Mouse (Mus musculus): ENCODE measurements around the gene Qtrt2. TPM values are rescaled to one million over a fixed set of nuclear protein-coding genes. Genes with fewer than 3 reads are reported as not detected.

Qtrt2 gene
- polyA plus RNA-seq (2021; fragmentation: Nextera tagmentation), result 4.5 and 5.8 TPM in 2 replicates
- long read RNA-seq, experiment 1, partial matches to known transcripts, result 2 of 7 reads
- long read RNA-seq, experiment 1, other reads (novel, unspliced or antisense), result 4 of 7 reads
- long read RNA-seq, experiment 2, partial matches to known transcripts, result 0 of 9 reads
- long read RNA-seq, experiment 2, other reads (novel, unspliced or antisense), result 9 of 9 reads

GRCm38 (mm10) chr16:43926341-43926859 lies at the start of gene Qtrt2:
Gene Qtrt2 (minus strand): TSS chr16:43926809.

GRCm38 (mm10) chr16:43889208-43890004 lies 37.2 kb downstream of the Qtrt2 start, which contains the start of gene Ccdc191:
Gene Ccdc191 (plus strand): TSS chr16:43889800.

Other genes with a start within 250 kb of the Qtrt2 start
- gene Drd3, start 172.8 kb downstream of the Qtrt2 start, polyA plus RNA-seq (2021; fragmentation: Nextera tagmentation), result 0.09 and 0.19 TPM in 2 replicates
- gene Ccdc191, start 37.0 kb downstream of the Qtrt2 start, polyA plus RNA-seq (2021; fragmentation: Nextera tagmentation), result 4.0 and 5.8 TPM in 2 replicates
- 6.5 TPM in 2 replicates for gene Zdhhc23, start 53.0 kb upstream of the Qtrt2 start, polyA plus RNA-seq (2021; fragmentation: Nextera tagmentation)
- gene Gramd1c, start 136.5 kb upstream of the Qtrt2 start, polyA plus RNA-seq (2021; fragmentation: Nextera tagmentation), result 0.43 and 1.3 TPM in 2 replicates
- 346 and 357 TPM in 2 replicates for gene Atp6v1a, start 212.9 kb upstream of the Qtrt2 start, polyA plus RNA-seq (2021; fragmentation: Nextera tagmentation)
- 25.1 and 26.7 TPM in 2 replicates for gene Naa50, start 213.0 kb upstream of the Qtrt2 start, polyA plus RNA-seq (2021; fragmentation: Nextera tagmentation)
- gene Usf3, start 246.4 kb upstream of the Qtrt2 start, polyA plus RNA-seq (2021; fragmentation: Nextera tagmentation), result 2.2 and 3.1 TPM in 2 replicates

Data from layer of hippocampus, adult 6 months (tissue).